Mouse (Mus musculus) forebrain, embryonic 14.5 days (tissue): ENCODE data around the gene Smco3. TPM values are rescaled to one million over a fixed set of nuclear protein-coding genes. Genes with fewer than 3 reads are reported as not detected.

Experiments used
- ATAC-seq: fragments of 200-750 bp; cut with Nextera tagmentation; 2 replicates; pipeline ENCODE4 v1.8.0; 2017; ENCODE audit warnings: mild to moderate bottlenecking, moderate library complexity
- DNase-seq: peaks from one replicate; pipeline ENCODE4 v3.0.0-alpha.2; 2015; ENCODE audit warnings: low spot score
- H3K27ac ChIP-seq: fragments of 300-500 bp; sonication (generic); 2 replicates; pipeline ENCODE4 v1.5.1; 2014; ENCODE audit warnings: low read depth, mild to moderate bottlenecking, control low read depth, low read length, moderate library complexity
- H3K27me3 ChIP-seq: fragments of 300-500 bp; sonication (generic); replicated peaks from 2 replicates; pipeline ENCODE4 v1.6.1; 2014; ENCODE audit warnings: low read length, control low read depth, mixed read lengths; ENCODE audit not compliant: control insufficient read depth, insufficient read depth
- H3K36me3 ChIP-seq: fragments of 300-500 bp; sonication (generic); 2 replicates; pipeline ENCODE4 v1.6.1; 2014; ENCODE audit warnings: low read length, control low read depth; ENCODE audit not compliant: control insufficient read depth, insufficient read depth
- H3K4me1 ChIP-seq: fragments of 300-500 bp; sonication (generic); 2 replicates; pipeline ENCODE4 v1.6.1; 2014; ENCODE audit warnings: antibody characterized with exemption, low read length, control low read depth; ENCODE audit not compliant: control insufficient read depth, insufficient read depth
- H3K4me2 ChIP-seq: fragments of 300-500 bp; sonication (generic); 2 replicates; pipeline ENCODE4 v1.6.1; 2014; ENCODE audit warnings: mild to moderate bottlenecking, control low read depth, low read length
- H3K4me3 ChIP-seq: fragments of 300-500 bp; sonication (generic); 2 replicates; pipeline ENCODE4 v1.5.1; 2014; ENCODE audit warnings: low read depth, low read length, control low read depth
- H3K9ac ChIP-seq: fragments of 300-500 bp; sonication (generic); 2 replicates; pipeline ENCODE4 v1.6.1; 2014; ENCODE audit warnings: mild to moderate bottlenecking, low read length, control low read depth, moderate library complexity
- H3K9me3 ChIP-seq: fragments of 300-500 bp; sonication (generic); replicated peaks from 2 replicates; pipeline ENCODE4 v1.6.1; 2016; ENCODE audit warnings: low read length, control low read depth, mixed read lengths; ENCODE audit not compliant: control insufficient read depth
- WGBS: fragments of 180-500 bp; shearing (Covaris S2); extraction: QIAGEN DNeasy Blood & Tissue Kit; methylation state at CpG from one replicate; pipeline ENCODE4 v1.1.7; 2014; 5-methylcytosine and 5-hydroxymethylcytosine counted together
- polyA plus RNA-seq: library from polyadenylated mRNA; unstranded; fragments of >200 nt; fragmentation: Nextera tagmentation; extraction: Ambion mirVana; gene quantifications from 2 replicates; pipeline ENCODE4 v1.2.1, GENCODE M21; 2014

Gene Smco3
- polyA plus RNA-seq, 1 experiment from 2014 or later: 1.1 TPM

DNA sequence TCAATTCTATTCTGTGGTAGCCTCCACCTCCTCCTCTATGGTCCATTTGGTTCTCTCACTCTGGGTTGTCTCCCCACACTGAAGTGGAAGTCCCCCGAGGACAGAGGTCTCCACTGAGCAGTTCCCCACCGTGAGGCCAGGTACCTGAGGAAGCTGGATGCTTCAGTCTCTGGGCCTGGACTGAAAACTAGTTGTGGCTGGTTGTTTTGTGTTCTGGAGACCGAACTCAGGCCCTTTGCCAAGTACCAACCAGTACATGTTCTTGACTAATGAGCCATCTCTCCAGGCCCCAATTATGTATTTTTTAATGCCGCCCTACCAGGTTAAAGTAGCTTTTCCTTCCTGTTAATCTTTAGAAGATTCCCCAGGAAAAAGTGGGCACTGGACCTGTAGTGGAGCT lies 17.1 kb upstream of the Smco3 start:
- H3K4me1 ChIP-seq: no peaks in the 10 kb centered on the region
- H3K9me3 ChIP-seq: no peaks in the 10 kb centered on the region
- no peak overlapping the region for H3K9ac ChIP-seq
- no peak for ATAC-seq
- no peaks in the 10 kb centered on the region for H3K36me3 ChIP-seq
- no peak overlapping the region for H3K27ac ChIP-seq
- WGBS: 69% methylated on average over 4 of the region's 4 CpGs
- H3K4me3 ChIP-seq: no peak overlapping the region
- DNase-seq: no peak
- no peak overlapping the region for H3K4me2 ChIP-seq
- H3K27me3 ChIP-seq: no peaks in the 10 kb centered on the region

DNA sequence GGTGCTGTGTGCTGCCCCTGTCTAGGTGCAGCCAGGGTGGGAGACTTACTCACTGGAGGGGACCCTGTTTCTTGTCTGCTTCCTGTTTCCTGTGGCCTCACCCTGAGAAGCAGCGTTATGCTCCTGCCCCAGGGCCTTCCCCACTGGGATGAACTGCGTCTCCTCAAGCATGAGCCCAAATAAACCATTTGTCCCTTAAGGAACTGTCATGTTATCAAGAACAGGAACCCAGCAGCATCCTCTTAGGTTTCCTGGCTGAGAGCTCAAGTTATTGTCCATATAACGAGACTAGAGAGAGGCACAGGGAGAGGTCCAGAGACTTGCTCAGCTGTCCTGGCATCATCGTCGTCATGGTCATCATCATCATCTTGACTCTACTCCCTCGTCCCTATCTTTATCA lies 15.0 kb upstream of the Smco3 start:
- H3K36me3 ChIP-seq: no peaks in the 10 kb centered on the region
- 86% methylated on average over 6 of the region's 6 CpGs for WGBS
- no peak overlapping the region for H3K9ac ChIP-seq
- ATAC-seq: no peak
- DNase-seq: no peak
- no peaks in the 10 kb centered on the region for H3K27me3 ChIP-seq
- no peaks in the 10 kb centered on the region for H3K9me3 ChIP-seq
- H3K4me3 ChIP-seq: no peak overlapping the region
- no peak overlapping the region for H3K27ac ChIP-seq
- no peak overlapping the region for H3K4me2 ChIP-seq
- no peaks in the 10 kb centered on the region for H3K4me1 ChIP-seq

DNA sequence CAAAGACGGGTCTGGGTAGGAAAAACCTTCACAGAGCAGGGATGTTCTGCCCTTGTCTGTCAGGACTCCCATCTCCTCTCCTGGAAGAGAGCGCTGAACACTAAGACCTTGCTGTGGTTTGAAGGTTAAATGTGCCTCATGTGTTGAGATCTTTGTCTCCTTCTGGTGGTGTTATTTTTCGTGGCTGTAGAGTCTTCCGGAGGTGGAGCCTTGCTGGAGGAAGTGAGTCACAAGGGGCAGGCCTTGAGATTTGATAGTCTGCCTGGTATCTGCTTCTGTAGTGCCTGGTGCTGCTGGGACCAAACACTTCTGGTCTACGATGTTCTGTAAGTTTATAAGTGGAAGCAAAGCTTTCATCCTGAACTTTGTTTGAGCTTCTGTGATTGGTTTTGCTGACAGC lies 13.7 kb upstream of the Smco3 start:
- H3K4me3 ChIP-seq: no peak overlapping the region
- H3K27ac ChIP-seq: no peak overlapping the region
- H3K4me2 ChIP-seq: no peak overlapping the region
- DNase-seq (no peak), ATAC-seq (no peak)
- 89% methylated on average over 5 of the region's 5 CpGs for WGBS
- no peaks in the 10 kb centered on the region for H3K36me3 ChIP-seq
- no peaks in the 10 kb centered on the region for H3K27me3 ChIP-seq
- no peaks in the 10 kb centered on the region for H3K9me3 ChIP-seq
- H3K9ac ChIP-seq: no peak overlapping the region
- no peaks in the 10 kb centered on the region for H3K4me1 ChIP-seq

DNA sequence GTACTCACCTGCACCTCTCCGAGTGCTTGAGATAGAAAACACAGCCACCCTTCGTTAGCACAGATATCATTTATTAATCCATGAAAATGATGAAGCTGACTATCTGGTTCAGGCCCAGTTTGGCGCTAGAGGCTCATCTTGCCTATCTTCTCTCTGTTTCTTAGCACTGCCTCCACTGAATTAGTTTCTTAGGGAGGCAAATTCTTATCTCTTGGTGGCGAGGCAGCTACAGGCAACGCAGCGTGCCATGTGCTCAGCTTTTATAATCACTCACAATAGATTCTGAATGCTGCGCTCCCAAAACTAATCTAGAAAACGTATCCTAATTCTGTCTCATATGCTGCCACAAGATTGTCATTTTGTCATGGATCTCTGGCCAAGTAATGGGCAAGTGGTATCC lies 13.1 kb upstream of the Smco3 start:
- no peaks in the 10 kb centered on the region for H3K36me3 ChIP-seq
- no peak overlapping the region for H3K27ac ChIP-seq
- no peak for ATAC-seq
- H3K4me1 ChIP-seq: no peaks in the 10 kb centered on the region
- WGBS: 87% methylated on average over 8 of the region's 8 CpGs
- no peak for DNase-seq
- H3K9ac ChIP-seq: no peak overlapping the region
- H3K9me3 ChIP-seq: no peaks in the 10 kb centered on the region
- H3K27me3 ChIP-seq: no peaks in the 10 kb centered on the region
- H3K4me2 ChIP-seq: no peak overlapping the region
- no peak overlapping the region for H3K4me3 ChIP-seq

DNA sequence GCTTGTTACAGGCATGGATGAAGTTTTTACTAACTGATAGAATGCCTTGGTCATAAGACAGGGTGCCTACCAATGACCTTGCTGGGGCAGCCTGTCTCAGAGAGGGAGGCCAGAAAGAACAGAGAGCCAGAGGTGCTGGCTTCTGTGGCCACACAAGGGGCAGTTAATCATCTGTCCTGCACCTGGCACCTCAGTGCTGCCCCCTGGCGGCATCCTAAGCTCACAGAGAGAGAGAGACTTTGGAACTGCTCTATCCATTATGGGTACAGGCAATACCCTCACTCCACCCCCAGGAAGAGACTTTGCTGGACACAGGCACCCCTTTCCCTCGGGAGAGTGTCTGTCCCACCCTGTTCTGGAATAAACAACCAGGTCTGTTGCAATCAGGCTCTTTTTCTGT lies 12.5 kb upstream of the Smco3 start:
- DNase-seq (no peak), ATAC-seq (no peak)
- Histone ChIP-seq H3K36me3 (no peaks in the 10 kb centered on the region), H3K9me3 (no peaks in the 10 kb centered on the region), H3K27ac (no peak overlapping the region), H3K4me3 (no peak overlapping the region), H3K4me1 (no peaks in the 10 kb centered on the region), H3K9ac (no peak overlapping the region), H3K27me3 (no peaks in the 10 kb centered on the region), H3K4me2 (no peak overlapping the region)
- WGBS: 20% methylated on average over 2 of the region's 2 CpGs

DNA sequence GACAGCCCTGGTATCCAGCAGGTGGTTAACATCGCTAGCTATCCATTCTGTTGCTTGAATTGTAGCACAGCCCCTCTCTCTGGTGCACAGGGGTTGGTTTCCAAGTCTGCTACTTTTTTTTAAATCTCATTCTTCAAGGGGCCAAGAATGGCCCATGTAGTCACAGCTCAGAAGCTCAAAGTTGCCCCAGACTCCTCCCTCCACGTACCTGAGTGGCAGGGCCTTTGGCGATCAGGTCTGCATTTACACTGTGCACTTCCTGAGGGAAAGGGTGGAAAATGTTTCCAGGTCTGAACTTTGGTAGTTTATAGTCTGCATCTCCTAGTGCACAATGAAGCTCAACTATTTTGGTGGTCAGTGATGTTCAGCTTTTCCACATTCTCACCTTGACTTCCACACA lies 12.0 kb upstream of the Smco3 start:
- DNase-seq: no peak
- no peak overlapping the region for H3K4me3 ChIP-seq
- H3K9ac ChIP-seq: no peak overlapping the region
- no peaks in the 10 kb centered on the region for H3K36me3 ChIP-seq
- H3K4me1 ChIP-seq: no peaks in the 10 kb centered on the region
- ATAC-seq: no peak
- 96% methylated on average over 3 of the region's 3 CpGs for WGBS
- H3K27ac ChIP-seq: no peak overlapping the region
- H3K9me3 ChIP-seq: no peaks in the 10 kb centered on the region
- no peaks in the 10 kb centered on the region for H3K27me3 ChIP-seq
- H3K4me2 ChIP-seq: no peak overlapping the region

DNA sequence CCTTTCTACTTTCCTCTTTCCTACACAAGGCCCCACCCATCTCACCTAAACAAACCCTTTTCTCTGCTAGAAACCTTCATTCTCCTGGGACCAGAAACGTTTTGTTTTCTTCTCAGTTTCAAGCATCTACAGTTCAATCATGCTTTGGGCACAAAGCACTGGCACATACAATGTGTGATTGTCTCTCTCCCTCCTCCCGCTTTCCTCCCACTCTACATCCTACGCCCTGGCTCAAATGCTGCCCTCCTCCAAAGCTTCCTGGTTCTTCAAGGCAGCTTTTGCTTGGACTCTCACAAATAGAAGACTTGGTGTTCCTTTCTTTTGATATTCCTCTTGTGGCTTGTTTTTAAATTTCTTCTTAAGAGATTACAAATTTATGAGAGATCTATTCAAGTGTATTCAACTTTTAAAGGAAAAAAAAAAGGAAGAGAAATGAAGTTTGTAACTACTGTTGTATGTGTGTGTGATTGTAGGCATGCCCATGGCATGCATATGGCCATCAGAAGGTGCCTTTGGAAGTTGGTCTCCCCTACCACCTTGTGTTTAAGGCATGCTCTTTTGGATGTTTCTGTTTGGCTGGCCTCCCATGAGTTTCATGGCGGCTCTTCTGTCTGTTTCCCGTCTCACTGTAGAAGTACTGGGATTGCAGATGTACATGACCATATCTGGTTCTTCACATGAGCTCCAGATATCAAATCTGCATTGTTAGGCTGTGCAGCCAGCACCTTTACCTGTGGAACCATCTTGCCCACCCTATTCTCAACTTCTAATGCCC lies 10.6 kb upstream of the Smco3 start:
- H3K4me3 ChIP-seq: no peak overlapping the region
- no peaks in the 10 kb centered on the region for H3K4me1 ChIP-seq
- H3K27ac ChIP-seq: no peak overlapping the region
- no peak overlapping the region for H3K4me2 ChIP-seq
- ATAC-seq: no peak
- no peak overlapping the region for H3K9ac ChIP-seq
- H3K36me3 ChIP-seq: no peaks in the 10 kb centered on the region
- WGBS: 68% methylated on average over 5 of the region's 5 CpGs
- no peaks in the 10 kb centered on the region for H3K27me3 ChIP-seq
- DNase-seq: no peak
- H3K9me3 ChIP-seq: no peaks in the 10 kb centered on the region

DNA sequence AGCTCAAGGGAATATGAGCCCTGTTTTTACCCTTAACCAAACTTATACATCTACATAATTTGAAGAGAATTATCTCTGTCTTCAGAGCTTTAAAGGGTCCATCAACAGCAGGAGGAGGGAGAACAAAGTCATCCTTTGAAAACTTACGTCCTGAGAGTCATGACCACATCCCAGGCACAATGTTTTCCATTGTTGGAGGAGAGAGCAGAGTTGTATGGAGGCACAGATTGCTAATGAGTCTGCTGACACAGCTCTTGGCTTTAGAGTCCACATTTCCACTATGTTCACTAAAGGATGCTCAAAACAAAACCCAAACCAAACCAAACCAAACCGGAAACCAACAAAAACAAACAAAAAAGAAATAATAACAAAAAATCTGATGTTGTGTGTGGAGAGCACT lies 9.7 kb upstream of the Smco3 start:
- no peaks in the 10 kb centered on the region for H3K27me3 ChIP-seq
- DNase-seq: no peak
- H3K4me1 ChIP-seq: no peaks in the 10 kb centered on the region
- H3K9me3 ChIP-seq: no peaks in the 10 kb centered on the region
- no peak overlapping the region for H3K27ac ChIP-seq
- ATAC-seq: no peak
- no peak overlapping the region for H3K4me3 ChIP-seq
- WGBS: 52% methylated on average over 2 of the region's 2 CpGs
- no peak overlapping the region for H3K9ac ChIP-seq
- H3K4me2 ChIP-seq: no peak overlapping the region
- no peaks in the 10 kb centered on the region for H3K36me3 ChIP-seq

DNA sequence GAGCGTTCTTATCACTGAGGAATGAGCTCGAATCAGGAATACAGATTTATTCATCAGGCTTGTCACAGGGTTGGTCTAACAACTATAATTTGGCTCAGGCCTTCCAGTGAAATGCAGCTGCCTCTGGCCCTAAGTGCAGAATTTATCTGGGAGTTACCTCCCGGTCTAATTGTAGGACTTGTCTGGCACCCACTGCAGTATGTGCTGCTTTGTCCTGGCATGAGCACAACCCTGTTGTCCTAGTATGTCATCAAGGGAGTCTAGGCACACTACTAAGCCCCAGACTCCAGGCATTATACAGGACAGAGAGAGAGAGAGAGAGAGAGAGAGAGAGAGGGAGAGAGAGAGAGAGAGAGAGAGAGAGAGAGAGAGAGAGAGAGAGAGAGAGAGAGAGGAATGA lies 2.1 kb upstream of the Smco3 start:
- Histone ChIP-seq H3K27me3 (no peaks in the 10 kb centered on the region), H3K27ac (no peak overlapping the region), H3K4me2 (no peak overlapping the region), H3K36me3 (no peaks in the 10 kb centered on the region), H3K4me1 (no peaks in the 10 kb centered on the region), H3K4me3 (no peak overlapping the region), H3K9me3 (no peaks in the 10 kb centered on the region), H3K9ac (no peak overlapping the region)
- WGBS: 85% methylated on average over 3 of the region's 3 CpGs
- ATAC-seq (no peak), DNase-seq (no peak)
